Mouse (Mus musculus): ENCODE results near the gene Rbmxl2. TPM values are rescaled to one million over a fixed set of nuclear protein-coding genes. Genes with fewer than 3 reads are reported as not detected.

Gene Rbmxl2
- polyA plus RNA-seq, 1 experiment from 2014 or later = not detected

GRCm38 (mm10) chr7:107237498-107237897 is 28.3 kb downstream of the Rbmxl2 start:
- no peaks in the 10 kb centered on the region for H3K4me1 ChIP-seq (replicated peaks; ENCODE audit: control insufficient read depth, insufficient read depth, low read length)
- no peaks in the 10 kb centered on the region for H3K36me3 ChIP-seq (ENCODE audit: control insufficient read depth, insufficient read depth)
- no peak overlapping the region for H3K27ac ChIP-seq (ENCODE audit: low read length)
- WGBS = 72% methylated on average over 3 of the region's 3 CpGs
- H3K27me3 ChIP-seq (replicated peaks; ENCODE audit: control insufficient read depth, insufficient read depth, low read length) = no peaks in the 10 kb centered on the region
- no peak overlapping the region for H3K4me2 ChIP-seq (ENCODE audit: low read length)
- no peak overlapping the region for H3K4me3 ChIP-seq (replicated peaks; ENCODE audit: low read length)
- no peaks in the 10 kb centered on the region for H3K9me3 ChIP-seq (ENCODE audit: control insufficient read depth, low read length)
- ATAC-seq = no peak
- no peak overlapping the region for H3K9ac ChIP-seq (replicated peaks; ENCODE audit: low read depth, low read length)

- H3K27ac ChIP-seq (ENCODE audit: low read length) = no peak overlapping the region
- no peaks in the 10 kb centered on the region for H3K9me3 ChIP-seq (ENCODE audit: control insufficient read depth, low read length)
- no peak overlapping the region for H3K4me2 ChIP-seq (ENCODE audit: low read length)
- no peak; the same call in 1 of the 2 replicates for ATAC-seq
- H3K36me3 ChIP-seq (ENCODE audit: control insufficient read depth, insufficient read depth) = no peaks in the 10 kb centered on the region
- no peaks in the 10 kb centered on the region for H3K27me3 ChIP-seq (replicated peaks; ENCODE audit: control insufficient read depth, insufficient read depth, low read length)
- no peak overlapping the region for H3K4me3 ChIP-seq (replicated peaks; ENCODE audit: low read length)
- 79% methylated on average over 5 of the region's 5 CpGs for WGBS
- H3K9ac ChIP-seq (replicated peaks; ENCODE audit: low read depth, low read length) = no peak overlapping the region
- no peaks in the 10 kb centered on the region for H3K4me1 ChIP-seq (replicated peaks; ENCODE audit: control insufficient read depth, insufficient read depth, low read length)
Observed at GRCm38 (mm10) chr7:107241371-107241883, 32.2 kb downstream of the Rbmxl2 start.

GRCm38 (mm10) chr7:107250211-107250985 is 41.2 kb downstream of the Rbmxl2 start:
- 75% methylated on average over 5 of the region's 5 CpGs for WGBS
- no peak overlapping the region for H3K4me2 ChIP-seq (ENCODE audit: low read length)
- H3K27me3 ChIP-seq (replicated peaks; ENCODE audit: control insufficient read depth, insufficient read depth, low read length) = no peaks in the 10 kb centered on the region
- H3K9ac ChIP-seq (replicated peaks; ENCODE audit: low read depth, low read length) = no peak overlapping the region
- H3K4me3 ChIP-seq (replicated peaks; ENCODE audit: low read length) = no peak overlapping the region
- no peaks in the 10 kb centered on the region for H3K36me3 ChIP-seq (ENCODE audit: control insufficient read depth, insufficient read depth)
- no peak overlapping the region for H3K27ac ChIP-seq (ENCODE audit: low read length)
- no peaks in the 10 kb centered on the region for H3K4me1 ChIP-seq (replicated peaks; ENCODE audit: control insufficient read depth, insufficient read depth, low read length)
- H3K9me3 ChIP-seq (ENCODE audit: control insufficient read depth, low read length) = no peaks in the 10 kb centered on the region
- ATAC-seq = no peak

GRCm38 (mm10) chr7:107253355-107253754 is 44.1 kb downstream of the Rbmxl2 start:
- H3K4me2 ChIP-seq (ENCODE audit: low read length) = no peak overlapping the region
- H3K4me1 ChIP-seq (replicated peaks; ENCODE audit: control insufficient read depth, insufficient read depth, low read length) = no peaks in the 10 kb centered on the region
- H3K4me3 ChIP-seq (replicated peaks; ENCODE audit: low read length) = no peak overlapping the region
- no peaks in the 10 kb centered on the region for H3K27me3 ChIP-seq (replicated peaks; ENCODE audit: control insufficient read depth, insufficient read depth, low read length)
- 87% methylated on average over 3 of the region's 3 CpGs for WGBS
- H3K9me3 ChIP-seq (ENCODE audit: control insufficient read depth, low read length) = no peaks in the 10 kb centered on the region
- H3K9ac ChIP-seq (replicated peaks; ENCODE audit: low read depth, low read length) = no peak overlapping the region
- no peak for ATAC-seq
- no peak overlapping the region for H3K27ac ChIP-seq (ENCODE audit: low read length)
- no peaks in the 10 kb centered on the region for H3K36me3 ChIP-seq (ENCODE audit: control insufficient read depth, insufficient read depth)

- H3K4me2 ChIP-seq (ENCODE audit: low read length) = no peak overlapping the region
- no peaks in the 10 kb centered on the region for H3K4me1 ChIP-seq (replicated peaks; ENCODE audit: control insufficient read depth, insufficient read depth, low read length)
- no peaks in the 10 kb centered on the region for H3K36me3 ChIP-seq (ENCODE audit: control insufficient read depth, insufficient read depth)
- H3K27me3 ChIP-seq (replicated peaks; ENCODE audit: control insufficient read depth, insufficient read depth, low read length) = no peaks in the 10 kb centered on the region
- WGBS = 45% methylated on average over 5 of the region's 5 CpGs
- H3K9me3 ChIP-seq (ENCODE audit: control insufficient read depth, low read length) = no peaks in the 10 kb centered on the region
- no peak overlapping the region for H3K9ac ChIP-seq (replicated peaks; ENCODE audit: low read depth, low read length)
- no peak overlapping the region for H3K27ac ChIP-seq (ENCODE audit: low read length)
- peak; percentile 49 for ATAC-seq
- no peak overlapping the region for H3K4me3 ChIP-seq (replicated peaks; ENCODE audit: low read length)
Observed at GRCm38 (mm10) chr7:107259936-107260335, 50.7 kb downstream of the Rbmxl2 start.

Other genes with a start within 250 kb of the Rbmxl2 start
- not detected in 2 replicates for gene Olfr6, start 245.5 kb upstream of the Rbmxl2 start, polyA plus RNA-seq (2015; fragmentation: Nextera tagmentation; extraction: Ambion mirVana)
- gene Olfr711, start 234.0 kb upstream of the Rbmxl2 start, polyA plus RNA-seq (2015; fragmentation: Nextera tagmentation; extraction: Ambion mirVana) = not detected in 2 replicates
- gene Olfr2, start 203.4 kb upstream of the Rbmxl2 start, polyA plus RNA-seq (2015; fragmentation: Nextera tagmentation; extraction: Ambion mirVana) = not detected in 2 replicates
- gene Olfr713, start 178.3 kb upstream of the Rbmxl2 start, polyA plus RNA-seq (2015; fragmentation: Nextera tagmentation; extraction: Ambion mirVana) = not detected in 2 replicates
- not detected in 2 replicates for gene Olfr714, start 138.5 kb upstream of the Rbmxl2 start, polyA plus RNA-seq (2015; fragmentation: Nextera tagmentation; extraction: Ambion mirVana)
- not detected in 2 replicates for gene Olfr17, start 116.2 kb upstream of the Rbmxl2 start, polyA plus RNA-seq (2015; fragmentation: Nextera tagmentation; extraction: Ambion mirVana)
- not detected in 2 replicates for gene Olfr715b, start 99.1 kb upstream of the Rbmxl2 start, polyA plus RNA-seq (2015; fragmentation: Nextera tagmentation; extraction: Ambion mirVana)
- gene Olfr715, start 78.4 kb upstream of the Rbmxl2 start, polyA plus RNA-seq (2015; fragmentation: Nextera tagmentation; extraction: Ambion mirVana) = not detected in 2 replicates
- not detected in 2 replicates for gene Olfr716, start 71.1 kb upstream of the Rbmxl2 start, polyA plus RNA-seq (2015; fragmentation: Nextera tagmentation; extraction: Ambion mirVana)
- gene Nlrp14, start 42.5 kb upstream of the Rbmxl2 start, polyA plus RNA-seq (2015; fragmentation: Nextera tagmentation; extraction: Ambion mirVana) = not detected in 2 replicates
- 6.3 and 8.2 TPM in 2 replicates for gene Syt9, start 161.3 kb downstream of the Rbmxl2 start, polyA plus RNA-seq (2015; fragmentation: Nextera tagmentation; extraction: Ambion mirVana)

Measured in forebrain, embryonic 16.5 days (tissue).